Mouse (Mus musculus): Measurements from ENCODE around the gene Slco1a1.

DNA sequence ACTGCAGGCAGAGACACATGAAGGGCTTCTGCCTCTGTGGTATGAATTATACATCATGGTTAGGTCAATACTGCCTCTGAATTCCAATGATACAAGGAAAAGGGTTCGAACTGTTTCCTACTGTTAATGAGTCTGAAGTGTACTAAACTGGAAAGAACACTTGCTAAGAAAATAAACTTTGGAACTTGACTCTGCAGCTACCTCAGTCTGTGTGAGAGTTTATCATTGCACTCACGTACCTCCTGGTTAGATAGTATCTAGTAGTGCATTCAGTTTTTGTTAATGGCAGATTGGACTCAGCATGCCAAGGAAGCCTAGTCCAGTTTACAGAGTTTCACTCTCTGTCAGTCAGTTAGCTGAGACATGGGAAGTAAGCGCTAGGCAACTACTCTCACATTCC, 37.9 kb upstream of the Slco1a1 start:
- TF ChIP-seq EP300 (IDR thresholded peaks at IDR 0.05; ENCODE audit: low read depth) (no peak), CTCF (IDR thresholded peaks at IDR 0.05; ENCODE audit: low read depth) (no peak)

Measured in liver, postnatal 0 days (tissue).